Mouse (Mus musculus) layer of hippocampus, adult 9-10 months (tissue): Measurements from ENCODE around the gene Znrd1as.
A peak's percentile ranks its signal among the peaks of the same experiment; 100 is the strongest.

Source experiments
- DNase-seq: peaks from one replicate; pipeline ENCODE4 v3.0.0; 2022; ENCODE audit warnings: low spot score

Gene Znrd1as

DNA sequence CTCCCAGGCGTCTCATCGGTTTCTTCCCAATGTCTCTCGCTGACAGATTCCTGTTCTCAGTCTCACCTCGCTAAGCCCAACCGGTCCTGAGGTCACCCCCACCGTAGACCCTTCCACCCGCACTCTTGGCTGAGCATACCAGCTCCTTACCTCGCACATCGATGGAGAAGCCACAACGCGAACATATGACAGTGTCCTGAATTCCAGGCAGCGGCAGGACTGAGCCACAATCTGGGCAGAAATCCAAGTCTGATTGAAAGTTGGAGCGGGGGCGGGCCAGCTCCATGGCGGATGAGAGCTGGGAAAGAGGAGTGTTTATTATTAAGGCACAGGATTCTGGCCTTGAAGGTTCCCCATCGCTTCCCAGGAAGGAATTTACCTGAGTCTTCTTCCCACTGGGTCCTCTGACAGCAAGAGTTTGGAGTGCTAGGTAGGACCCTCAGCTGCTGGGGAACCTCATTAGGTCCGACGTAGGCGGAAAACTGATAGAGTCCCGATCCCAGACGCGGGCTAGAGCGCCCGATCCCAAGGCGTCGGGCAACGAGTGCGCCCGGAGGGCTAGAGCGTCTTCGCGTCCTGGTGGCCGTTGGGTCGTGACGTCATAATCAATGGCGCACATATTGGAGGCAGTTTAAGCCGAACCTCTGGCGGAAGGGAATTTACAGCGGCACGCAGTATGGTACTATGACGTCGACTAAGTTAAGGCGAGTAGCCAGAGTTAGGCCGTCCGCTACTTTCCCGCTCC is at the start of gene Znrd1as, which contains the start of gene Znrd1:
Gene Znrd1as, plus strand, starts transcription at position 594 of the 745 bp plus-strand sequence.
Gene Znrd1, minus strand, starts transcription at position 561 of the 745 bp plus-strand sequence.
- peak; percentile 90 for DNase-seq

DNA sequence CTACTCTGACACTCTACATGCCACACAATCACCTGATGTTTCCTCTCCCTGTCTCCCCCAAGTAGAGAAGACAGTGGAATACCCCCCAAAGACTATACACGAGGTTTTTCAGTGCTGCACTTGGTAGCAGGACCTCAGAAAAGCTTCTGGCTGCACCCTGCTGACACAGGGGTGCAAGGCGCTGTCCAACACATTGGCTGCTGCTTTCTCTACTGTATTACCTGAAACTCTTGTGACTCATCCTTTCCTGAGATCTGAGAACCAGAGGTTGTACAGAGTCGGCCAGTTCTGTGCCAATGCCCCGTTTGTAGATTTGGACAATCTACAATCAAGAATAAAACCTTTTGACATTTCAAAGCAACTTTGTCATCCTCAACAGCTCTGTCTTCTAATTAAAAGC is 48.6 kb upstream of the Znrd1as start:
- no peak for DNase-seq

DNA sequence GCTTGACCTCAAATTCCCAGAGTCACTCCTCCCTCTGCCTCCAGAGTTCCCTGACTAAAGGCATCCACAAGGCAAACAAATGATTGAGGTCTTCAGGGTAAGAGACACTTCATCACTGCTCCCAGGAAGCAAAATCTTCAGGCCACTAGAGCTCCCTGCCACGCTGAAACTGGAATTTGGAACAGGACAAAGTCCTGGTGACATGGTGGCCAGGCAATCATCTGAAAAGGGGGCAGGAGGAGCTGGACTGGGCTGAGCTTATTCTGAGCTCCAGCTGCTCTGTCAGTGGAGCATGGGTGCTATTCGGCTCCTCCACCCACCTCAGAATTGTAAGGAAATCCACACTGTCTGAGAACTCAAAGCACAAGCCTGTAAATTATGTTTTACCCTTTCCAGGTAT is 46.4 kb upstream of the Znrd1as start:
- DNase-seq = no peak

DNA sequence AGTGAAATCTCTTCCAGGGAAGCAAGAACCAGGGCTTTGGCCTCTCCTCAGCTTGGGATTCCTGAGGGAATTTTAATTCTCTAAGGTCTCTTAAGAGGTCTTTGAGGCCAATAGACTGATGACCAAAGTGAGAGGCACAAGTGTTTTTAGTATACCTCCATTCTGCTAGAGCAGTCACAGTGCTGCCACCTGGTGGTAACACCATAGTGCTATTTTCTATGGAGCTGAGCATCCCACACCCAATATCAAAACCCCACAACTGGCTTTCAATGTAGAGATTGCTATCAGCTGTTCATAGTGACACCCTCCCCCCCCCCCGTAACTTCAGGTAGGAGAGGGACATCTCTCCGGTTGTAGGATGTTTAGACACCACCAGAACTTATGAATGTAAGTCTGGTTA is 44.3 kb upstream of the Znrd1as start:
- peak; percentile 66 for DNase-seq

DNA sequence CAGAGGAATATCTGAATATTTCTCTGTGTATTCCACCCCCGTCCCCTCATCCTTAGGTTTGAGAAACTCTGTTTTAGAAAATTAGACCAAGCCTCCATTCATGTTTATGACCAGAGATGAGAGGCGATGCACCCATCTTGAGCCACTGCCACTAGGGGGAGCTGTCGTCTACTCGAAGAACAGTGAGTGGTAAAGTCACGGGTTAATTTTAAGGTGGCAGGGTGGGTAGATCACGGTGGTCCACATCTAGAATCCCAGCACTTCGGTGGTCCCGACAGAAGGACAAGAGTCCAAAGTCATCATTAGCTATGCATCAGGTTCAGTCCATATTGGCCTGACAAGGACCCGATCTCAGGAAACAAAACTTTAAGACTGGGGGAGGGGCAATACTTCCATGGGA is 43.3 kb upstream of the Znrd1as start:
- DNase-seq = peak; percentile 29

DNA sequence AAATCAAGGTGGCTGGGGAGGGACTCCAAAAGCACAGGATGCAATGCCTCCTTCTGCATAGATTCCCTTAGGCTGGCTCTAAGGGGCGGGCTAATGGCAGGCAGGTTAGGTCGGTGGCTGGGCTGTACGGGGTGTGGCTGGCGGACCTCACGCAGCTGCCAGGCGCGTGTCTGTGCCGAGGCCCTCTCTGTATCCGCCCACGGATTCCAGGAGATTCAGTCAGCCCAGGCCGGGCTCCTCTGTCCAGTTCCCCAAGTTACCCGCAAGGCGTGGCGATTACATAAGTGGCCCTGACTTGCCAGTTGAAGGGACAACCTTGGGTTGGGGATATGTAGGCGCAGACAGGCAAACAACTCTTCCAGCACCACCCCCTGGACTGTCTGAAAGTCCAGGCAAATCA is 38.2 kb upstream of the Znrd1as start:
- DNase-seq = no peak

DNA sequence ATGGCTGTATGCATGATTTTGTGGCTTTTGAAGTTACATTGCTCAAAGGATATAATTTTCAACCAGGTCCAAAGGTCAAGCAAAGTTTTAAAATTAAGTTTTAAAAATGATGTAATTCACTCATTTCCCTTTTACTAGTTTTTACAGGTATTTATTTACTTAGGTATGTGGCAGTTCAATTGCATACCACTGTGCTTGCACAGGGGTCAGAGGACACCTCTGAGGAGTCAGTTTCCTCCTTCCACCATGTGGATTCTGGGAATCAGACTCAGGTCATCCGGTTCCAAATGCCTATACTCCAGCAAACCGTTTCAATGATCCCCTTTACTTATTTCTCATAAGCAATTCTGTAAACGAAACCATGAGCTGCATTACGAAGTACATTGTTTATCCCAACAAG is 35.7 kb upstream of the Znrd1as start:
- DNase-seq = no peak

DNA sequence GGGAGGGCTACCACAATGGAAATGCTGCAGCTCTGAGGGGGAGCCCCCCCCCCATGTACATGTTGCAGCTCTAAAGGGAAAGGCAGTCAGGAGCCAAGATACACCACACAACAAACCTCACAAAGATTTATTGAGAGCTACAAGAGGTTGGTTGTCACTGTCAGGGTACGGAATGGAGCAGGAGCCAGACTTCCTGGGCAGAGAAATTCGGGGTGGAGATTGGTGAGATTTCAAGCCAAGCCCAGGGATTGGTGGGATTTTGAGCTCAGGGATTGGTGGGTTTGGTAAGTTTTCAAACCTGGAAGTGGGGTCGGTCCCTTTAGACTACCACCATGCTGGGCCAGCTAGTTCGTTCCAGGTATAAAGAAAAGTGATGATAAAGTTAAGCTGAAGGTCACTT is 34.9 kb upstream of the Znrd1as start:
- DNase-seq = no peak

DNA sequence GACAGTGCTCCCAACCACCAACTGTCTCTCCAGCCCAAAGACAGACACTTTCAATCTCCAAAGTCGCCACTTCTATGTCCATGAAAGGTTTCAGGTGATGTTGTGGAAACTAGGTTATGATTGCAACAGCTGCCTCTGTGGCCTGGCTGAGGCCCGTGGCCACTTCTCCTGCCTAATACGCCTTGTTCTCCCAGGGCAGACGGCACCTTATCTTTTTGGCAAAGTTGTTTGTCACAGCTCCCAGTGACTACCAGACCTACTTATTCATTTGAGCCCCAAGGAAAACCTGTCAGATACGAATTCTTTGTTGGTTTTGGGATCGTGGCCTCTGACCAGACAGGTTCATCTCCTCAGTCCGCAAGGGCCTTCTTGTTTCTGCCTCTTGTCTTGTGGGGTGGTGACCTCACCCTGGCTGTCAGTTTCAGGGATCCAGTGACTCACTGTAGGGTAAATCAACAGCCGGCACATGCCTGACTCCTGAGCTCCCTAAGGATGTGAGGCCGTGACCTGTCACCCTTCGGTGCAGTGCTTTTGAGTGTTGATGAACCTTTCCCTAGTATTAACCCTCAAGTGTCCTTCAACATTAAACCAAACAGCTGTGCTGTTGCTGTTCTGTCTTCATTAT is 30.8 kb upstream of the Znrd1as start:
- DNase-seq = no peak

DNA sequence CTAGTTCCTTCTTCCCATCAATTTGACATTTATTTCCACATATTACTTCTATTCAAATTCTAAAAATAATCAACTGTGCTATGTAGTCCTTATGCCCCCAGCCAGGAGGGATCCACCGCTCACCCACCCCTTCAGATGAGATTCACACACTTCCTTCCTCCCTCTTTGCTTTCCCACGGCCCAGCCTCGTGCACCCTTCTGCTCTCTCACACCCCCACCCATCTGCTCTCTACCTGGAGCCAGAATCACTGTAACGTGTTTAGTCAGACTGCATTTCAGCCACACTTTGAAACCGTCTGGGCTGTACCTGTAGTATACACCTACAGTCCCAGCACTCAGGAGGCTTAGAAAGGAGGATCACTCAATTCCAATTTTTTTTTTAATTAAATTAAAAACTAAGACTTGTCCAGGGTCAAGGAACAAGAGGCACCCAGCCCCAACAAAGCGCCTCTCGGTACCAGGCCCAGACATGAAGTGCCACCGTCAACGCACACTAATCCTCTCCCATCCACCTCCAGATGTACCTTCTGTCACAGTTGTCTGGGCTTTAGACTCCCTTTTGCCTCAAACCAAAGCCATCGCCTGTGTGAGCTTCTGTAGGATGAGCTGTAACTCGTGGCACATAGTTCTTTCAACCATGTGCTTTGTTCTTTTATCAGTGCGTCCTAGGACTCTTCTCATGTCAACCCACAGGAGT is 29.0 kb upstream of the Znrd1as start:
- DNase-seq = no peak

DNA sequence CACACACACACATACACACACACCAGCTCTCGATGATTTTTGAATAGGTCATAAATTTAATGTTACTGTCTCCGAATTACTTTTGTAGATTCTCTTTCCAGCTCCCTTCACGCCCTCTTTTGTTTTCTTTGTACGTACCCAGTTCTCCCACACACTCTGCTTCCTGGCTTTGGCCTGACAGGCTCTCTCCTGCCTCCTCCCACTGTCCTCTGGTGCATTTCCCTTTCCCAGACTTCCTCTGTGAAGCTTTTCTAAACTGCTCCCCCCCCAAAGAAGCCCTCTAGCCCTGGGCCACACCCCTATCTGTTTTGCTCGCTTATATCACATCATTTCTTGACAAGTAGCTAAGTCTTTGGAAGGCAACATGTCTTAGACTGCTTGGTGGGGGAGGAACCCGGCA is 28.2 kb upstream of the Znrd1as start:
- DNase-seq = no peak

DNA sequence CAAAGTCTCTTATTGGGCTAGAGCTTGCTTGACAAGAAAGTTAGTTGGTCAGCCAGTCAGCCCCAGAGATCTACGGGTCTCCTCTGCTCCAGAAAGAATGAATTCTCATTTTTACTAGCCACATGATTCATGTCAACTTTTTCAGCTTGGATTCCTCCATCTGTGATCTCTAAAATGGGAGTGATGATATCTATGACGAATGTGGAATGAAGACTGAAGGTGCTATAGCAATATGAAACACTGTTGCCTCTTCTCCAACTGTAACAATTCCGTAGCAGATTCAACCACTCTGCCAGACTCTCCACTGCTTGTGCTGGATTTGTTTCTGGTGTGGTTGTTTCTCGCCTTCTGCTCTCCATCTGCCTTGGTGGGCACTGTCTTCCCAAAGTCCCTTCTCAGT is 27.3 kb upstream of the Znrd1as start:
- DNase-seq = no peak

DNA sequence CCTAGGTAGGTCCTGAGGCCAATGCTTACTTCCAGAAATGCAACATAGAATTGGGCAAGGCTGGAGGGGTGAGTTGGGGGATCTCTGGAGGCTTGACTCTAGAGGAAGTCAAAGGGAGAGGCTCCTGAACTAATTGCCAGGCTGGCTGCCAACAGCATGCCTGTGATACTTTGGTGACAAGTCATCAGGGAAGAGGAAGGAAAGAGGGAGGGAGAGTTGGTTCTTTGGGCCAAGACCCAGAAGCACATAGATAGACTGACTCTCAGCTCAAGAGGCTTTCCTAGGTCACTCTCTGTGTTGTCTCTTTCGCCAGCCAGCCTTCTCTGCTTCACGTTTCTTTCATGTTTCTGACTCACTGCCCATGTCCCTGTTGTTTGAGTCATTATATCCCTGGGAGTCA is 26.6 kb upstream of the Znrd1as start:
- DNase-seq = no peak

DNA sequence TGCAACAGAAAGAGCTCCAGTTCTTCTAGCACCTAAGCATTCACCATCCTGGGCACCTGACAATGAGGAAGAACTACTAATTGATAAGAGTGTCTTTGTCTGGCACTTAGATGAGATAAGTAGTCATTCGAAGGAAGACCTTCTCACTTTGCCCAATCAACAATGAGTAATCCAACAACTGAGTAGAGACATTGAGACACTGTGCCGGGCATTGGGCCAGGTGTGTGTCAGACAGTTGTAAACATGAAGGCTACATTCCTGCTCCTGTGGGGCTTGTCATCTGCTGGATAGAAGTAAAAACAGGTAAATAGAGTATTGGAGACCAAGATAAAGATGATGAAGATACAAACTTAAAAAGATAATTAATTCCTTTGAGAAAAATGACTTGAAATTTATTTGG is 20.3 kb upstream of the Znrd1as start:
- DNase-seq = no peak

DNA sequence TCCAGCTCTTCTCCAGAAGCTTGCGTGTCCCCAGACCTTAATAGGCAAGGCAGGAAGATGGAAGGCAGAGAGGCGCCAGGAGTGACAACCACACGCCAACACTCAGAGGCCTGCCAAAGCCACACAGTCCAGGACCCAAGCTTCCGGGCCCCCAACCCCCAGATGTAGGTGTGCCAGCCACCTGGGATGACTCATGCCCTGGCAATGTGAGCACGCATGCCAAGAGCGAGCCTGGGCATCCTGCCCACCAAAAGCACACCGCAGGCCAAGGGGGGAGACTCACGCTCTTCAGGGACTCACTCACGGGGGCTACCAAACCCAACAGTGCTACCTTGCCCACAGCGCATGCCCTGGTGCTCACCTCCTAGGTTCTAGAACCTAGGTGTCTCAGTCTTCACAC is 16.0 kb upstream of the Znrd1as start:
- DNase-seq = no peak

DNA sequence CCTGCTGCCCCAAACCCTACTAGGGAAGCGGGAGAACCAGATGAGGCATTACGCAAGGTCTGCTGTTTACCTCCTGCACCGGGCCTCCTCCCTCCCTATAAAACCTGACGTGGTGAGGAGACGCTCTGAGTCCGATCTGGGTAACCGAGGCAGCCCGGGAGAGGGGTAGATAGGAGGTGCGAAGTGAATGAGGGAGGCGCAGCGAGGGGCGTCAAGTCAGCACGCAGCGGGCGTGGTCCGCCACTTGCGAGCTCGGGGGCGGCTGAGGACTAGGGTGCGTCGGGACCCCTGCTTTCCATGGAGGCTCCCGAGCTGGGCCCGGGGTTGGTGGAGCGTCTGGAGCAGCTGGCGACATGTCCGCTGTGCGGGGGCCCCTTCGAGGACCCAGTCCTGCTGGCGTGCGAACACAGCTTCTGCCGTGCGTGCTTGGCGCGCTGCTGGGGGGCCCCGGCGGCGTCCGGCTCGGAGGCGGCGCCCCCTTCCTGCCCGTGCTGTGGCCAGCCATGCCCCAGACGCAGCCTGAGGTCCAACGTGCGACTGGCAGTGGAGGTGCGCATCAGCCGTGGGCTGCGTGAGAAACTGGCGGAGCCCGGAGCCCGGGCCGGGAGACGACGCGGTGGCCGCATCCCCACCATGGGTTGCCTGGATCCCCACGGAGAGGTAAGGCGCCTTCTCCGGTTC is 15.5 kb upstream of the Znrd1as start, which contains the start of gene Rnf39:
Gene Rnf39, plus strand, starts transcription at position 128 of the 681 bp plus-strand sequence.
- no peak for DNase-seq

DNA sequence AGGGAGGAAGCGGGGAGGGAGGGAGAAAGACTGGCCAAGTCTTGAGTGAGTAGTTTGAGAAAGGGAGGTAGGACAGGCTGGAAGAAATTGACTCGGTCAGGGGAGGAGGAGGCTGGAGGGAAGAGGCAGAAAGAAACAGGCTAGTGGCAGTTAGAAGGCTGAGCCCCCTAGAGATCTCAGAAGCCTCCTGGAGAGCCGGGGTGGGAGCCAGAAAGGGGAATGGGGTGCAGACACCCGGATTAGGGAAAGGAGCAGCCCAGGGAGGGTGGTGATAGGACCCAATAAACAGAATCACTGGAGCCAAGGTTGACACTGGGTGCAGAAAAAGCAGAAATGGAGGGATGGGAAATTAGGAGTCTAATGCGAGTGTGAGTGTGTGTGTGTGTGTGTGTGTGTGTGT is 14.7 kb upstream of the Znrd1as start:
- DNase-seq = no peak

DNA sequence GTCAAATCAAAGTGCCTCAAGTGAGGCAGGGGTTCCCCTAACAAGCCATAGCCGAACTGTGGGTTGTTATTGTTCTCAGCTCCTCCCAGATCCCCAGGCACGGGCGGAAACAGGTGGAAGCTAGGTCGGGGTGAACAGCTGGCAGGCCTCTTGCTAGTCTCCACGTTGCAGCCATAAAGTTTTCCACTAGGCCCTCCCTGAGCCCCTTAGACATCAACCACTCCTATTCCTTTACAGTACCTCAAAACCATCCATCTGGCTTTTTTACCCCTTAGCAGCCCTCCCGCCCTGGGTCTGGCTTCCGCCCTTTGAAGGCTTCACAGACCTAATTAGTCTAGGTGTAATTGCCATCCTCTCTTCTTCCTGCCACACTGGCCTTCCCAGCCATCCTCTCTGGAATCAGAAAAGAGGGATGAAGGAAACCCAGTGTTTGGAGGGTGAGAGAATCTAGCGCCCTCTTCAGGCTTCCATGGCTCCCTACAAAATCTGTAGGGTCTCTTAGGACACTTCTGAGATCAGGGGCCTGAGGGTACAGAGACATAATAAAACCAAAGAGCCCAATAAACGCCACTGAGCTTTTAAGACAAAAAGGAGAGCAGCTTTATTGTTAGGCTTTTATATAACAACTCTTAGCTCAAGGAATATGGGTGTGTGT is 14.1 kb upstream of the Znrd1as start:
- DNase-seq = no peak

DNA sequence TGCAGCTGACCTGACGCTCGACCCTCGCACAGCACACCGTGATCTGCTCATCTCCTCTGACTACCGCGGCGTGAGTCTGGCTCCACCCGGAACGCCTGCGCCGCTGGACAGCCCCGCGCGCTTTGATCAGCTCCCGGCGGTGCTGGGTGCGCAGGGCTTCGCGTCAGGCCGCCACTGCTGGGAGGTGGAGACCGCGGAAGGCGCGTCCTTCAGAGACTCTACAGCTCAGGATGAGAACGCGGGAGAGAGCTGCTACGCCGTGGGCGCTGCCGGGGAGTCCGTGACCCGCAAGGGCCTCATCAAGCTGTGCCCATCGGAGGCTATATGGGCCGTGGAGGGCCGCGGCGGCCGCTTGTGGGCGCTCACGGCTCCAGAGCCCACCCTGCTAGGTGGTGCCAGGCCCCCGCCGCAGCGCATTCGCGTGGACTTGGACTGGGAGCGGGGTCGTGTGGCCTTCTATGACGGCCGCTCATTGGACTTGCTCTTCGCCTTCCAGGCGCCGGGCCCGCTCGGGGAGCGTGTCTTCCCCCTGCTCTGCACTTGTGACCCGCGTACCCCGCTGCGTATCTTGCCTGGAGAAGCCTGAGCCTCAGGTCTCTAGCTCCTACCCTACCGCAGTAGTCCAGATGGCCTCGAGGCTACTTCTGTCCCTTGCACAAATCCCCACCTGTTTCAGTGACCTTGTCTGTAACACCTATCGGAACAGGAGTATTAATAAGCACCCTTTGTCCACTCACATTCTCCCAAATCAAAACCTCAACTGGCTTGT is 11.2 kb upstream of the Znrd1as start:
- no peak for DNase-seq

DNA sequence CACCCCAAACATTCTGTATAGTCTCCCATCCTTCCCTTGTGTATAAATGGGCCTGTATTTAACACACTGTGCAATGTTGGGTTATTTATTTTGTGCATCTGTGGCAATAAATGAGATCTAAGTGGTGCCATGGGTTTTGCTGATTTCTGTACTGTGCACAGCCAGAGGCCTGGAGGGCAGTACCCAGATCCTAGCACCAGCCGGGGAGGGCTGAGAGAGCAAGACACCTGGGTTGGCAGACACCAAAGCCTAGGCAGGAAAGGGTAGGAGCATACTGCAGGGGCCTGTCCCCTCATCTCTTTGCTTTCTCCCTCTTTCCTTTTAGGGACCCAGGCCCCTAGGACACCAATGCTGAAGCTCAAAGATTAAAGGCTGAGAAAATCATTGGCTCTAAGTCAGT is 10.1 kb upstream of the Znrd1as start:
- DNase-seq = no peak

DNA sequence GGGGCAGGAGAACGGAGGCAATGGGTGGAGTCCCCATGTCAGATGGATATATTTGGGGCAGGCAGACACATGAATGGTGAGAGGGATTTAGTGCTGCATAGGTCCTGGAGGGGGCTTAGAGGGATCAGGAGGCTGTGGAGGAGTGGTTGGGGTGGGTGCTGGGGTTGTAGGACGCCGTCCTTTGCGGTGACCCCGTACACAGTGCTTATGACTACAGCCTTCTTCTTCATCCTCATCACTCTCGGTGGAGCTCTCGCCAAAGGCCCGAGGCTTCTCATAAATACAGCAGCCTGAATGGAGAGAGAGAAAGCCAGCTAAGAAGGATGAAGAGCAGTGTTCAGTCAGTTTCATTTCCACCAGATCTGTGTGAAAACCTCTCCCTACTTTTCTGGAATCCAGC is 9.1 kb upstream of the Znrd1as start:
- DNase-seq = no peak
